Mouse (Mus musculus): ENCODE results near the gene Gpc5. TPM values are rescaled to one million over a fixed set of nuclear protein-coding genes. Genes with fewer than 3 reads are reported as not detected.

The Gpc5 gene
- polyA plus RNA-seq, 1 experiment from 2014 or later = 0.09 TPM

DNA sequence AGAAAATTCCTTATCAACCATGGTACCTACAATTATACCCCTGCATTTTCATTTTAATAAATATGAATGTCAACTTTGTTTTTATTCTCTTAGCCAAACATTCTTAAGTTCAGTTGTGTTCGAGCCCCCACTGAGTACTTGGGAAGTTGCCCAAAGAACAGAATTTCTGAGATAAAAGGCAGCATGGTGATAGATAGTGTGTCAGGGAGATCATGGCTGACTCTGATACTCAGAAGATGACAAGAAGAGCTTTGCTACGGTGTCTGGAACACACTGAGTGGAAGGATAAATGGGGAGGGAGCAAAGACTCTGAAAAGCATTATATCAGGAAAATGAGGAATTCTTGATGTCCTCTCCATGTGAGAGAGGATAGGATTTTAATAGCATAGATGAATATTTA is 898.7 kb downstream of the Gpc5 start:
- no peak for ATAC-seq
- Histone ChIP-seq H3K4me1 (replicated peaks; ENCODE audit: control insufficient read depth, insufficient read depth, low read length) (no peaks in the 10 kb centered on the region), H3K9me3 (ENCODE audit: control insufficient read depth) (no peaks in the 10 kb centered on the region), H3K4me3 (ENCODE audit: low read depth, low read length) (no peak overlapping the region), H3K27ac (ENCODE audit: low read depth, low read length) (no peak overlapping the region), H3K36me3 (ENCODE audit: control insufficient read depth, insufficient read depth) (no peaks in the 10 kb centered on the region), H3K27me3 (replicated peaks; ENCODE audit: control insufficient read depth, insufficient read depth, low read length) (no peaks in the 10 kb centered on the region), H3K9ac (ENCODE audit: low read depth, low read length) (no peak overlapping the region), H3K4me2 (replicated peaks; ENCODE audit: low read depth) (no peak overlapping the region)
- TF ChIP-seq CTCF (IDR thresholded peaks at IDR 0.05; ENCODE audit: low read depth) = no peak
- 60% methylated on average over 2 of the region's 2 CpGs for WGBS

GRCm38 (mm10) chr14:115993520-115994106 is 901.6 kb downstream of the Gpc5 start:
- H3K27ac ChIP-seq (ENCODE audit: low read depth, low read length) = no peak overlapping the region
- H3K9ac ChIP-seq (ENCODE audit: low read depth, low read length) = no peak overlapping the region
- no peaks in the 10 kb centered on the region for H3K9me3 ChIP-seq (ENCODE audit: control insufficient read depth)
- H3K27me3 ChIP-seq (replicated peaks; ENCODE audit: control insufficient read depth, insufficient read depth, low read length) = no peaks in the 10 kb centered on the region
- ATAC-seq = no peak
- WGBS = 52% methylated on average over 5 of the region's 5 CpGs
- H3K4me2 ChIP-seq (replicated peaks; ENCODE audit: low read depth) = no peak overlapping the region
- no peaks in the 10 kb centered on the region for H3K36me3 ChIP-seq (ENCODE audit: control insufficient read depth, insufficient read depth)
- H3K4me1 ChIP-seq (replicated peaks; ENCODE audit: control insufficient read depth, insufficient read depth, low read length) = no peaks in the 10 kb centered on the region
- no peak for TF ChIP-seq CTCF (IDR thresholded peaks at IDR 0.05; ENCODE audit: low read depth)
- no peak overlapping the region for H3K4me3 ChIP-seq (ENCODE audit: low read depth, low read length)

GRCm38 (mm10) chr14:115998931-115999330 is 906.9 kb downstream of the Gpc5 start:
- H3K36me3 ChIP-seq (ENCODE audit: control insufficient read depth, insufficient read depth) = no peaks in the 10 kb centered on the region
- 63% methylated on average over 4 of the region's 4 CpGs for WGBS
- H3K27ac ChIP-seq (ENCODE audit: low read depth, low read length) = no peak overlapping the region
- ATAC-seq = no peak
- H3K9me3 ChIP-seq (ENCODE audit: control insufficient read depth) = no peaks in the 10 kb centered on the region
- no peaks in the 10 kb centered on the region for H3K4me1 ChIP-seq (replicated peaks; ENCODE audit: control insufficient read depth, insufficient read depth, low read length)
- H3K4me2 ChIP-seq (replicated peaks; ENCODE audit: low read depth) = no peak overlapping the region
- no peaks in the 10 kb centered on the region for H3K27me3 ChIP-seq (replicated peaks; ENCODE audit: control insufficient read depth, insufficient read depth, low read length)
- TF ChIP-seq CTCF (IDR thresholded peaks at IDR 0.05; ENCODE audit: low read depth) = no peak
- no peak overlapping the region for H3K4me3 ChIP-seq (ENCODE audit: low read depth, low read length)
- no peak overlapping the region for H3K9ac ChIP-seq (ENCODE audit: low read depth, low read length)

DNA sequence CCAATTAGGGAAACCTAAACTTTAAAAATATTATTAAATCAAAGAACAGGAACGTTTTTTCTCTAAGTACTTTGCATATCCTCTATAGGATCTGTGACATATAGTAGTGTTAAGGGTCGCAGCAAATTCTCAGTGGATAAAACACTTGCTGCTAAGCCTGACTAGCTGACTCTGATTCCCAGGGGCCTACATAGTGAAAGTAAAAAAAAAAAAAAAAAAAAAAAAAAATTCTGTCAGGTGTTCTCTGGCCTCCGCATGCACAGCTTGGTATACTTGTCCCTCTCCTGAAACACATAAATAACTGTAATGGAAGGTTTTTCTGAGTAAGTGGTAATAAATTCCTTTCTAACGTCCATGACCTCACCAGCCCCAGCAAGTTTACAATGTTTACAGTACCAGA is 995.0 kb downstream of the Gpc5 start:
- ATAC-seq = no peak
- Histone ChIP-seq H3K9ac (ENCODE audit: low read depth, low read length) (no peak overlapping the region), H3K36me3 (ENCODE audit: control insufficient read depth, insufficient read depth) (no peaks in the 10 kb centered on the region), H3K27ac (ENCODE audit: low read depth, low read length) (no peak overlapping the region), H3K9me3 (ENCODE audit: control insufficient read depth) (no peaks in the 10 kb centered on the region), H3K4me2 (replicated peaks; ENCODE audit: low read depth) (no peak overlapping the region), H3K4me3 (ENCODE audit: low read depth, low read length) (no peak overlapping the region), H3K27me3 (replicated peaks; ENCODE audit: control insufficient read depth, insufficient read depth, low read length) (no peaks in the 10 kb centered on the region), H3K4me1 (replicated peaks; ENCODE audit: control insufficient read depth, insufficient read depth, low read length) (no peaks in the 10 kb centered on the region)
- 50% methylated on average over 4 of the region's 4 CpGs for WGBS
- no peak for TF ChIP-seq CTCF (IDR thresholded peaks at IDR 0.05; ENCODE audit: low read depth)

- no peak overlapping the region for H3K9ac ChIP-seq (ENCODE audit: low read depth, low read length)
- no peaks in the 10 kb centered on the region for H3K4me1 ChIP-seq (replicated peaks; ENCODE audit: control insufficient read depth, insufficient read depth, low read length)
- H3K27me3 ChIP-seq (replicated peaks; ENCODE audit: control insufficient read depth, insufficient read depth, low read length) = no peaks in the 10 kb centered on the region
- no peak for TF ChIP-seq CTCF (IDR thresholded peaks at IDR 0.05; ENCODE audit: low read depth)
- H3K36me3 ChIP-seq (ENCODE audit: control insufficient read depth, insufficient read depth) = no peaks in the 10 kb centered on the region
- no peak for ATAC-seq
- H3K27ac ChIP-seq (ENCODE audit: low read depth, low read length) = no peak overlapping the region
- no peak overlapping the region for H3K4me2 ChIP-seq (replicated peaks; ENCODE audit: low read depth)
- WGBS = 60% methylated on average over 1 of the region's 1 CpGs
- H3K9me3 ChIP-seq (ENCODE audit: control insufficient read depth) = no peaks in the 10 kb centered on the region
- no peak overlapping the region for H3K4me3 ChIP-seq (ENCODE audit: low read depth, low read length)
Measured at GRCm38 (mm10) chr14:116127943-116128342, 1035.9 kb downstream of the Gpc5 start.

DNA sequence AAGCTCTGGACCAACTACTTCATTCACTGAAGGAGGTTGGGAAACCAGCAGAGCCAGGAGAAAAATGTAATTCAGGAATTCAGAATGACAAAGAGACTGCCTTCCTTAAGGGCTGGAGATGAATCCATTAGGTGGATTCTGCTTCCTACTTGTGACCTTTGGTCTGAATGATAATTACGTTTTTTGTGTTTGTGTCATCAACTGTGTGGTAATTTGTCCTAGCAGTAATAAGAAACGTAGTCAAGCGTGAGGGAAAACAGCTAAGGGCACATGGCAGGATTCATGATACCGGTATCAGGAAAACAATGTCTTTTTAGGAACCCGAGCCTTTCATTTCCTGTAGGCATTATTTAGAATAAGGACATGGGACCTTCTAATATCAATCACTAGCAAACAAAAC is 1045.3 kb downstream of the Gpc5 start:
- no peak overlapping the region for H3K4me2 ChIP-seq (replicated peaks; ENCODE audit: low read depth)

DNA sequence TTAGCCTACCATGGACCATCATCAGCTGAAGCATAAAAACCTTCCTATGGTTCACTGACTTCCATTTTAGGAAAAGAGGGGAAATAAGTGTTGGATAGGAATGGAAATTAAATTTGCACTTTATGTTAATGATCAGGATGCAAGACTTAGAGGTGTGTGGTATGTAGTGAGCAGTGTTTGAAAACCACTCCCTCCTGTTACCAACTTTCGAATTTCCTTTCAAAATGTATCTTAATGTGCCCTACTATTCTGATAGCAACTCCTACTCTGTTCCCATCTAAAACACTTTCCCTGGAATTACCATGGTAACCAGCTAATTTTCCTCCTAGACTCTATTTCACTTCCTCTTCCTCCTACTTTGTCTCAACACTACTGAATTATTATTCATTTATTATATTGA is 1045.8 kb downstream of the Gpc5 start:
- WGBS = 83% methylated on average over 1 of the region's 1 CpGs
- ATAC-seq = no peak

More for the DNA sequence above, 1045.3 kb downstream of the Gpc5 start:
- Histone ChIP-seq H3K27me3 (replicated peaks; ENCODE audit: control insufficient read depth, insufficient read depth, low read length) (no peaks in the 10 kb centered on the region), H3K4me3 (ENCODE audit: low read depth, low read length) (no peak overlapping the region), H3K4me1 (replicated peaks; ENCODE audit: control insufficient read depth, insufficient read depth, low read length) (no peaks in the 10 kb centered on the region), H3K36me3 (ENCODE audit: control insufficient read depth, insufficient read depth) (no peaks in the 10 kb centered on the region), H3K9me3 (ENCODE audit: control insufficient read depth) (no peaks in the 10 kb centered on the region), H3K27ac (ENCODE audit: low read depth, low read length) (no peak overlapping the region), H3K9ac (ENCODE audit: low read depth, low read length) (no peak overlapping the region)
- WGBS = 70% methylated on average over 5 of the region's 5 CpGs
- no peak for ATAC-seq
- TF ChIP-seq CTCF (IDR thresholded peaks at IDR 0.05; ENCODE audit: low read depth) = no peak

More for the DNA sequence above, 1045.8 kb downstream of the Gpc5 start:
- Histone ChIP-seq H3K4me2 (replicated peaks; ENCODE audit: low read depth) (no peak overlapping the region), H3K36me3 (ENCODE audit: control insufficient read depth, insufficient read depth) (no peaks in the 10 kb centered on the region), H3K9me3 (ENCODE audit: control insufficient read depth) (no peaks in the 10 kb centered on the region), H3K27me3 (replicated peaks; ENCODE audit: control insufficient read depth, insufficient read depth, low read length) (no peaks in the 10 kb centered on the region), H3K27ac (ENCODE audit: low read depth, low read length) (no peak overlapping the region), H3K4me1 (replicated peaks; ENCODE audit: control insufficient read depth, insufficient read depth, low read length) (no peaks in the 10 kb centered on the region), H3K9ac (ENCODE audit: low read depth, low read length) (no peak overlapping the region), H3K4me3 (ENCODE audit: low read depth, low read length) (no peak overlapping the region)
- TF ChIP-seq CTCF (IDR thresholded peaks at IDR 0.05; ENCODE audit: low read depth) = no peak
